Mouse (Mus musculus) limb, embryonic 15.5 days (tissue): Measurements from ENCODE around the gene Sccpdh. TPM values are rescaled to one million over a fixed set of nuclear protein-coding genes. Genes with fewer than 3 reads are reported as not detected.
"Not testable (repeated sequence)": the region's sequence is repeated elsewhere in the genome, so short reads cannot be mapped to it uniquely, and the experiment has no call there.

Source experiments
- ATAC-seq: fragments of 200-750 bp; cut with Nextera tagmentation; 2 replicates; pipeline ENCODE4 v1.8.0; 2017; ENCODE audit warnings: low read depth, moderate TSS enrichment; ENCODE audit not compliant: insufficient number of reproducible peaks, low FRiP score, low TSS enrichment
- H3K27ac ChIP-seq: fragments of 300-500 bp; sonication (generic); 2 replicates; pipeline ENCODE4 v1.5.1; 2015; ENCODE audit warnings: moderate library complexity, mild to moderate bottlenecking, inconsistent platforms
- H3K27me3 ChIP-seq: fragments of 300-500 bp; sonication (generic); 2 replicates; pipeline ENCODE4 v1.6.1; 2015; ENCODE audit warnings: inconsistent platforms
- H3K36me3 ChIP-seq: fragments of 300-500 bp; sonication (generic); 2 replicates; pipeline ENCODE4 v1.6.1; 2015; ENCODE audit warnings: inconsistent platforms
- H3K4me1 ChIP-seq: fragments of 300-500 bp; sonication (generic); 2 replicates; pipeline ENCODE4 v1.6.1; 2015; ENCODE audit warnings: inconsistent platforms
- H3K4me2 ChIP-seq: fragments of 300-500 bp; sonication (generic); 2 replicates; pipeline ENCODE4 v1.6.1; 2015; ENCODE audit warnings: mild to moderate bottlenecking, inconsistent platforms
- H3K4me3 ChIP-seq: fragments of 300-500 bp; sonication (generic); 2 replicates; pipeline ENCODE4 v1.5.1; 2015; ENCODE audit warnings: mild to moderate bottlenecking, inconsistent platforms
- H3K9ac ChIP-seq: fragments of 300-500 bp; sonication (generic); 2 replicates; pipeline ENCODE4 v1.6.1; 2015; ENCODE audit warnings: inconsistent platforms
- H3K9me3 ChIP-seq: fragments of 300-500 bp; sonication (generic); 2 replicates; pipeline ENCODE4 v1.6.1; 2016; ENCODE audit warnings: inconsistent platforms
- WGBS: fragments of 180-500 bp; shearing (Covaris S2); methylation state at CpG from one replicate; pipeline ENCODE4 v1.1.7; 2015; 5-methylcytosine and 5-hydroxymethylcytosine counted together
- polyA plus RNA-seq: library from polyadenylated mRNA; unstranded; fragments of >200 nt; fragmentation: Nextera tagmentation; extraction: Ambion mirVana; gene quantifications from 2 replicates; pipeline ENCODE4 v1.2.1, GENCODE M21; 2015

The Sccpdh gene
- polyA plus RNA-seq, 1 experiment from 2014 or later = 74.2 TPM

DNA sequence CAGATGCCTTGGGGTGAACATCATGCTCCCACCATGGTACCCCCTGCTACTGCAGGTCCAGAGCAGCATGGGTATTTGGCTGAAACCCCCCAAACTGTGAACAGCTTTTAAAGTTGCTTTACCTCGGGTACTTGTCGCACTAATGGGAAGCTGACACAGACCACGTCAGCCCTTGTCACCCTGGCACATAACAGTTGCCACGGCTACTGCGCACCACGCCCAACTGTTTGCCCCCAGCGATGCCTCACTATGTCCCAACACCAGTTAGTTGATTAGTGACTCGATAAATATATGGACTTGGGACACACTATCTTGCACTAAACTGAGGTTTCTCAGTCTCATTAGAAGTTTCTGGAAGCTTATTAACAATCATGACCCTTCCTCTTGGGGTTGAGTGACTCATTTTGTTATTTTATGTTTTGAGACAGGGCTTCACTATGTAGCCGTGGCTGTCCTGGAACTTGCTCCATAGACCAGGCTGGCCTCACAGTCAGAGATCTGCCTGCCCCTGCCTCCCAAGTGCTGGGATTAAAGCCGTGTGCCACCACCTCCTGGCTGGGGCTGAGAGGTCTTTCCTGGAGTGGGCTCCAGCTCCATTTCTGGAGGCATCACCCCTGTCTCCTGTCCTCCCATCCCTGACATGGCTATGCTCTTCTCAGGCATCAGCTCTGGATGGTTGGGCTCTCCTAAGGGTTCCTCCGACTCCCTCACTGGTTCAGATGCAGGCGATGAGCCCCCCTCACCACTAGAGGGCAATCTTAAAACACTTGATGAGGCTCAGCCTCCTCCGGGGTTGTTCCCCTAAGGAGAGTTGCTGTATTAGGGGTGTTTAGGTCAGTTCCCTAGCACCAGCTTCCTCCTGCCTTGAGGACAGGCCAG, 22.7 kb upstream of the Sccpdh start:
- 57% methylated on average over 13 of the region's 13 CpGs for WGBS
- H3K9ac ChIP-seq = 0 out of 2 replicates have a peak overlapping the region, but pooled peaks have one; percentile 17
- H3K4me3 ChIP-seq = peak overlapping the region; percentile 32
- peaks cover 11% of the 10 kb centered on the region for H3K4me1 ChIP-seq
- no peaks in the 10 kb centered on the region for H3K27me3 ChIP-seq
- H3K27ac ChIP-seq = no peak overlapping the region
- peak overlapping the region; percentile 51 for H3K4me2 ChIP-seq
- no peaks in the 10 kb centered on the region for H3K36me3 ChIP-seq
- peak; percentile 61; the same call in 1 of the 2 replicates for ATAC-seq
- no peaks in the 10 kb centered on the region for H3K9me3 ChIP-seq

GRCm38 (mm10) chr1:179645980-179646268, 22.1 kb upstream of the Sccpdh start:
- Histone ChIP-seq H3K4me1 (peaks cover 11% of the 10 kb centered on the region), H3K9ac (0 out of 2 replicates have a peak overlapping the region, but pooled peaks have one; percentile 17), H3K27ac (no peak overlapping the region), H3K4me2 (peak overlapping the region; percentile 51), H3K36me3 (no peaks in the 10 kb centered on the region), H3K9me3 (no peaks in the 10 kb centered on the region), H3K27me3 (no peaks in the 10 kb centered on the region), H3K4me3 (peak overlapping the region; percentile 32)
- WGBS = 10% methylated on average over 4 of the region's 4 CpGs
- ATAC-seq = peak; percentile 7; the same call in 1 of the 2 replicates

DNA sequence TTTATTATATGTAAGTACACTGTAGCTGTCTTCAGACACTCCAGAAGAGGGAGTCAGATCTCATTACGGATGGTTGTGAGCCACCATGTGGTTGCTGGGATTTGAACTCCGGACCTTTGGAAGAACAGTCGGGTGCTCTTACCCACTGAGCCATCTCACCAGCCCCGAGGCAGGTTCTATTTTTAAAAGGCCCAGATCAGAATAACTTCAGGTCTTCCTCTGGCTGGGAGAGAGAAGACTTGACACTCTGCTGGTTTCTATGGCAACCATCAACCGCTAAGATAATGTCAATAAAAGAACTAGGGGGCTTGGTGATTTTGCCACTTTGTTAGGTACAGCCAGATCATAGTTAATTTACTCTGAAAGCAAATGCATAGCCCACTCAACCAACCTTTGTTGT, 19.3 kb upstream of the Sccpdh start:
- not testable (repeated sequence) for H3K27ac ChIP-seq, H3K9me3 ChIP-seq, H3K27me3 ChIP-seq, H3K4me2 ChIP-seq, ATAC-seq, H3K36me3 ChIP-seq, H3K4me3 ChIP-seq, H3K9ac ChIP-seq
- WGBS = 83% methylated on average over 5 of the region's 5 CpGs
- peaks cover 11% of the 10 kb centered on the region for H3K4me1 ChIP-seq

GRCm38 (mm10) chr1:179649324-179649723, 18.7 kb upstream of the Sccpdh start:
- 77% methylated on average over 3 of the region's 3 CpGs for WGBS
- no peak overlapping the region for H3K4me3 ChIP-seq
- no peak overlapping the region for H3K9ac ChIP-seq
- no peak for ATAC-seq
- no peak overlapping the region for H3K4me2 ChIP-seq
- no peaks in the 10 kb centered on the region for H3K9me3 ChIP-seq
- peaks cover 6% of the 10 kb centered on the region for H3K4me1 ChIP-seq
- no peak overlapping the region for H3K27ac ChIP-seq
- no peaks in the 10 kb centered on the region for H3K27me3 ChIP-seq
- H3K36me3 ChIP-seq = no peaks in the 10 kb centered on the region

- Histone ChIP-seq H3K36me3 (no peaks in the 10 kb centered on the region), H3K4me1 (peaks cover 6% of the 10 kb centered on the region), H3K9ac (no peak overlapping the region), H3K9me3 (no peaks in the 10 kb centered on the region), H3K4me3 (no peak overlapping the region), H3K27me3 (no peaks in the 10 kb centered on the region), H3K27ac (no peak overlapping the region), H3K4me2 (no peak overlapping the region)
- 58% methylated on average over 4 of the region's 4 CpGs for whole genome bisulfite sequencing
- ATAC-seq = no peak
These were observed 17.7 kb upstream of the Sccpdh start for GRCm38 (mm10) chr1:179650284-179650683.

DNA sequence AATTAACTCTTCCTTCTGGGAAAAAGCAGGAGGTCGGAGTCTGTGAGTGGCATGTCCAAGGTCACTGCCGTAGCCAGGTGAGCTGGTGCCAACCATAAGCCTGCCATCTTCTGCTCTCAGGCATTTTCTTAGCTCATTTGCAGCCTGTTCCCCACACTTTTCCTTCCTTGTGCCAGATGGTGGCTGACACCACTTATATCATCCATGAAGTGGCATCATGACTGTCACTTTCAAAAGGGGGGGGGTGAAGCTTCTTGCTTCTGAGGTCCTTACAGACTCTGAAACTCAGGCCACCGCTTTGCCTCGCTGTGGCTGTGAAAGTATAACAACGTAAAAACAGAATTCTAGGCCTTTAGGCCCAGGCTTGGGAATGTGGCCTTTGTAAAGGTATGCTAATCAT, 16.8 kb upstream of the Sccpdh start:
- Histone ChIP-seq H3K36me3 (no peaks in the 10 kb centered on the region), H3K4me1 (no peaks in the 10 kb centered on the region), H3K4me3 (no peak overlapping the region), H3K9me3 (no peaks in the 10 kb centered on the region), H3K4me2 (no peak overlapping the region), H3K27me3 (no peaks in the 10 kb centered on the region), H3K27ac (no peak overlapping the region), H3K9ac (no peak overlapping the region)
- no peak for ATAC-seq
- 82% methylated on average over 5 of the region's 5 CpGs for WGBS

GRCm38 (mm10) chr1:179663065-179663464, 4.9 kb upstream of the Sccpdh start:
- no peak overlapping the region for H3K9ac ChIP-seq
- H3K36me3 ChIP-seq = no peaks in the 10 kb centered on the region
- H3K4me1 ChIP-seq = no peaks in the 10 kb centered on the region
- H3K9me3 ChIP-seq = no peaks in the 10 kb centered on the region
- H3K4me2 ChIP-seq = no peak overlapping the region
- no peak overlapping the region for H3K4me3 ChIP-seq
- ATAC-seq = no peak
- H3K27ac ChIP-seq = no peak overlapping the region
- H3K27me3 ChIP-seq = no peaks in the 10 kb centered on the region
- WGBS = 84% methylated on average over 5 of the region's 5 CpGs

DNA sequence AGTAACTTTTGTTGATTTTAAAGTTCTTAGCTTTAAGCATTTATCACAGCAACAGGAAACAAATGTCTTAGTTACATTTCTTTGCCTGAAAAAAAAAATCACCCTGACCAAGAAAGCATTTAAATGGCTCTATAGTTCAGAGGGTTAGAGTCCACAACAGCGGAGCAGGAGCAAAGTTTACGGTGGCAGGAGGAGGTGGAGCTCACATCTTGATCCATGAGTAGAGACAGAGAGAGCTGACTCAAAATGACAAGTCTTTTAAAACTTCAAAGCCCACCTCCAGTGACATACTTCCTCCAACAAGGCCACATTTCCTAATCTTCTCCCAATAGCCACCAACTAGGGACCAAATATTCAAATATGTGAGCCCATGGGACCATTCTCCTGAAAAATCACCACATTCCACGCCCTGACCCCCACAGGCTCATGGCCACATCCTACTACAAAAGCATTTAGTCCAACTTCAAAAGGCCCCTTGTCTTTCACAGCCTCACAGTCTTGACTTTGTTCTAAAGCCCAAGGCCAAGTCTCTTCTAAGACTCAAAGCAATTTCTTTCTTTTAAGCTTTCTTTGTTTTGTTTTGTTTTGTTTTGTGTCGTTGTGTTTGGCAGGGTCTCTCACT, 3.6 kb upstream of the Sccpdh start:
- Histone ChIP-seq H3K4me2 (no peak overlapping the region), H3K27ac (no peak overlapping the region), H3K4me3 (no peak overlapping the region), H3K36me3 (no peaks in the 10 kb centered on the region), H3K9ac (no peak overlapping the region), H3K27me3 (no peaks in the 10 kb centered on the region), H3K4me1 (peaks cover 7% of the 10 kb centered on the region), H3K9me3 (no peaks in the 10 kb centered on the region)
- WGBS = 74% methylated on average over 4 of the region's 4 CpGs
- no peak for ATAC-seq

DNA sequence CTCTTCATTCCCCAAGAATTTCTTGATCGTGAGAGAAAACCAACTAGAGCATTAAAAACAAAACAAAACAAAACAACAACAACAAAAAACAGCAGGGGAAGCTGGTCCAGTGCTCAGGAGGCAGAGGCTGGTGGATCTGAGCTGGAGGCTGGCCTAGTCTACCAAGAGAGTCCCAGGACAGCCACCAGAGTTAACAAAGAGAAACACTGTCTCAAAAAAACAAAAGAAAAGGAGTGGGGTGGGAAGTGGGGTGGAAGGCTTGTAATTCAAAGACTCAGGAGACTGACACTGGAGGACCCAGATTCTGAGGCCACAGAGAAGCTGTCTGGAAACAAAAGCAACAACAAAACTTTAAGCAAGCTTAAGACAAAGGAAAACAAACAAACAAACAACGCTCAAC, 1.0 kb upstream of the Sccpdh start:
- H3K4me3 ChIP-seq = peak overlapping the region; percentile 86; the same call in 1 of the 2 replicates
- H3K36me3 ChIP-seq = peaks cover 3% of the 10 kb centered on the region; the same call in 1 of the 2 replicates
- 70% methylated on average over 2 of the region's 2 CpGs for WGBS

GRCm38 (mm10) chr1:179667450-179667849, 560 bp upstream of the Sccpdh start:
- Histone ChIP-seq H3K27me3 (no peaks in the 10 kb centered on the region), H3K36me3 (peaks cover 8% of the 10 kb centered on the region; the same call in 1 of the 2 replicates), H3K27ac (peak overlapping the region; percentile 86), H3K4me2 (peak overlapping the region; percentile 76), H3K9ac (peak overlapping the region; percentile 86; the same call in 1 of the 2 replicates), H3K4me3 (peak overlapping the region; percentile 86), H3K9me3 (no peaks in the 10 kb centered on the region), H3K4me1 (peaks cover 7% of the 10 kb centered on the region)
- WGBS = 9% methylated on average over 7 of the region's 7 CpGs
- no peak for ATAC-seq

More for the DNA sequence above, 1.0 kb upstream of the Sccpdh start:
- Histone ChIP-seq H3K9me3 (no peaks in the 10 kb centered on the region), H3K9ac (no peak overlapping the region), H3K4me1 (peaks cover 7% of the 10 kb centered on the region), H3K27me3 (no peaks in the 10 kb centered on the region), H3K27ac (no peak overlapping the region), H3K4me2 (no peak overlapping the region)
- no peak for ATAC-seq

GRCm38 (mm10) chr1:179668836-179669537, 977 bp downstream of the Sccpdh start:
- no peak for ATAC-seq

More at GRCm38 (mm10) chr1:179668836-179669537, 977 bp downstream of the Sccpdh start:
- peak overlapping the region; percentile 86 for H3K4me3 ChIP-seq
- peaks cover 21% of the 10 kb centered on the region; the same call in 1 of the 2 replicates for H3K36me3 ChIP-seq
- 16% methylated on average over 12 of the region's 12 CpGs for WGBS
- H3K4me2 ChIP-seq = peak overlapping the region; percentile 76
- H3K27me3 ChIP-seq = no peaks in the 10 kb centered on the region
- H3K9ac ChIP-seq = peak overlapping the region; percentile 86
- no peaks in the 10 kb centered on the region for H3K9me3 ChIP-seq
- H3K27ac ChIP-seq = peak overlapping the region; percentile 86; the same call in 1 of the 2 replicates
- H3K4me1 ChIP-seq = peaks cover 7% of the 10 kb centered on the region
